Mouse (Mus musculus) hindbrain, embryonic 16.5 days (tissue): Measurements from ENCODE around the gene Tysnd1. TPM values are rescaled to one million over a fixed set of nuclear protein-coding genes. Genes with fewer than 3 reads are reported as not detected.

ENCODE experiments used
- ATAC-seq: fragments of 200-750 bp; cut with Nextera tagmentation; 2 replicates; pipeline ENCODE4 v1.8.0; 2017; ENCODE audit warnings: moderate TSS enrichment, moderate library complexity
- H3K27ac ChIP-seq: fragments of 300-500 bp; sonication (generic); 2 replicates; pipeline ENCODE4 v1.5.1; 2014; ENCODE audit warnings: low read depth, mild to moderate bottlenecking, control low read depth, low read length, moderate library complexity
- H3K27me3 ChIP-seq: fragments of 300-500 bp; sonication (generic); replicated peaks from 2 replicates; pipeline ENCODE4 v1.6.1; 2014; ENCODE audit warnings: low read length; ENCODE audit not compliant: control insufficient read depth, insufficient read depth
- H3K36me3 ChIP-seq: fragments of 300-500 bp; sonication (generic); 2 replicates; pipeline ENCODE4 v1.6.1; 2014; ENCODE audit warnings: mild to moderate bottlenecking, low read length, moderate library complexity, mixed read lengths; ENCODE audit not compliant: control insufficient read depth, insufficient read depth
- H3K4me1 ChIP-seq: fragments of 300-500 bp; sonication (generic); 2 replicates; pipeline ENCODE4 v1.6.1; 2014; ENCODE audit warnings: low read depth, low read length; ENCODE audit not compliant: control insufficient read depth, insufficient read depth
- H3K4me2 ChIP-seq: fragments of 300-500 bp; sonication (generic); 2 replicates; pipeline ENCODE4 v1.6.1; 2014; ENCODE audit warnings: mild to moderate bottlenecking, low read length, control low read depth, moderate library complexity
- H3K4me3 ChIP-seq: fragments of 300-500 bp; sonication (generic); 2 replicates; pipeline ENCODE4 v1.5.1; 2014; ENCODE audit warnings: mild to moderate bottlenecking, low read length, control low read depth, moderate library complexity
- H3K9ac ChIP-seq: fragments of 300-500 bp; sonication (generic); 2 replicates; pipeline ENCODE4 v1.6.1; 2014; ENCODE audit warnings: low read depth, mild to moderate bottlenecking, control low read depth, low read length, moderate library complexity
- H3K9me3 ChIP-seq: fragments of 300-500 bp; sonication (generic); 2 replicates; pipeline ENCODE4 v1.6.1; 2014; ENCODE audit warnings: mild to moderate bottlenecking, low read length, moderate library complexity; ENCODE audit not compliant: control insufficient read depth
- WGBS: fragments of 180-500 bp; shearing (Covaris S2); extraction: QIAGEN DNeasy Blood & Tissue Kit; methylation state at CpG from one replicate; pipeline ENCODE4 v1.1.7; 2014; 5-methylcytosine and 5-hydroxymethylcytosine counted together
- polyA plus RNA-seq: library from polyadenylated mRNA; unstranded; fragments of >200 nt; fragmentation: Nextera tagmentation; extraction: Ambion mirVana; gene quantifications from 2 replicates; pipeline ENCODE4 v1.2.1, GENCODE M21; 2015

The Tysnd1 gene
- polyA plus RNA-seq, 1 experiment from 2014 or later, result 24.5 TPM

DNA sequence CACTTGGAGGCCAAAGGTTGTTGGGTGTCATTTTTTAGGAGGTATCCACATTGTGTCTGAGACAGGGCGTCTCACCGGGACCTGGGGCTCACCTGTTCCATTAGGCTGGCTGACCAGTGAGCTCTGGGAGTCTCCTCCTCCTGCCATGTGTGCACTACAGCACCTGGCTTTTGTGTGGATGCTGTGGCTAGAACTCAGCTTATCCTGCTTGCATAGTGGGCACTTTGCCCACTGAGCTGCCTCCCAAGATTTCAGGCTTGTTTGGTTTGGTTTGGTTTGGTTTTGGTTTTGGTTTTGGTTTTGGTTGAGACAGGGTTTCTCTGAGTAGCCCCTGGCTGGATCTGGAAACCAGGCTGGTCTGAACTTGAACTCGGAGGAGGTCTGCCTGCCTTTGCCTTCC is 26.9 kb downstream of the Tysnd1 start:
- WGBS, result 85% methylated on average over 3 of the region's 3 CpGs

GRCm38 (mm10) chr10:61723271-61723670 is 28.0 kb downstream of the Tysnd1 start:
- Histone ChIP-seq H3K4me3 (no peak overlapping the region), H3K9ac (no peak overlapping the region), H3K27me3 (no peaks in the 10 kb centered on the region), H3K27ac (no peak overlapping the region), H3K4me1 (no peaks in the 10 kb centered on the region), H3K4me2 (no peak overlapping the region), H3K9me3 (no peaks in the 10 kb centered on the region), H3K36me3 (no peaks in the 10 kb centered on the region)
- ATAC-seq, result no peak
- WGBS, result 76% methylated on average over 6 of the region's 6 CpGs

More for the DNA sequence above, 26.9 kb downstream of the Tysnd1 start:
- H3K27me3 ChIP-seq, result no peaks in the 10 kb centered on the region
- H3K9ac ChIP-seq, result no peak overlapping the region
- H3K36me3 ChIP-seq, result no peaks in the 10 kb centered on the region
- H3K4me1 ChIP-seq, result no peaks in the 10 kb centered on the region
- H3K27ac ChIP-seq, result no peak overlapping the region
- H3K9me3 ChIP-seq, result no peaks in the 10 kb centered on the region
- no peak overlapping the region for H3K4me3 ChIP-seq
- no peak for ATAC-seq
- H3K4me2 ChIP-seq, result no peak overlapping the region

DNA sequence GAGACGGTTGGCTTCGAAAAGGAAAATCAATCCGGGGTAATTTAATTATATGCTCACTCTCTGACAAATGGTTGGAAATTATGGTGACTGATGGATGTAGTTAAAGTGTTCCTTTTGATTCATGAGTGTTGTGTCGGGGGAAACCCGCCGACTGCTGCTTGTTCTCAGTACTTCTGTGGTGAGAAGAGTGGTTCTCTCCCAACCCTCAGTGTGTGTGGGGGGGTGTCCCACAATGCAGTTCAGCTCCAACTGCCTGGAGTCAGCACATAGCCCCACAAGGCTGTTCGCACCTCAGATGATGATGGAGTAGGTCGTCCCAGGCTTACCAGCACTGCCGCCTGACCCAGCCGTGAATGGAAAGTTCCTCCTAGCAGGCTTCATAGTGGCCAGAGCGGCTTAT is 33.9 kb downstream of the Tysnd1 start:
- H3K27me3 ChIP-seq, result no peaks in the 10 kb centered on the region
- WGBS, result 73% methylated on average over 11 of the region's 11 CpGs
- no peak for ATAC-seq
- H3K27ac ChIP-seq, result no peak overlapping the region
- no peak overlapping the region for H3K4me3 ChIP-seq
- no peaks in the 10 kb centered on the region for H3K9me3 ChIP-seq
- no peaks in the 10 kb centered on the region for H3K4me1 ChIP-seq
- H3K36me3 ChIP-seq, result peaks cover 2% of the 10 kb centered on the region; the same call in 1 of the 2 replicates
- no peak overlapping the region for H3K4me2 ChIP-seq
- no peak overlapping the region for H3K9ac ChIP-seq

- Histone ChIP-seq H3K4me2 (no peak overlapping the region), H3K9ac (no peak overlapping the region), H3K4me1 (no peaks in the 10 kb centered on the region), H3K27ac (no peak overlapping the region), H3K4me3 (no peak overlapping the region), H3K36me3 (peaks cover 2% of the 10 kb centered on the region; the same call in 1 of the 2 replicates), H3K9me3 (no peaks in the 10 kb centered on the region), H3K27me3 (no peaks in the 10 kb centered on the region)
- 98% methylated on average over 6 of the region's 6 CpGs for WGBS
- no peak for ATAC-seq
Observed at GRCm38 (mm10) chr10:61730171-61730570, 34.9 kb downstream of the Tysnd1 start.

DNA sequence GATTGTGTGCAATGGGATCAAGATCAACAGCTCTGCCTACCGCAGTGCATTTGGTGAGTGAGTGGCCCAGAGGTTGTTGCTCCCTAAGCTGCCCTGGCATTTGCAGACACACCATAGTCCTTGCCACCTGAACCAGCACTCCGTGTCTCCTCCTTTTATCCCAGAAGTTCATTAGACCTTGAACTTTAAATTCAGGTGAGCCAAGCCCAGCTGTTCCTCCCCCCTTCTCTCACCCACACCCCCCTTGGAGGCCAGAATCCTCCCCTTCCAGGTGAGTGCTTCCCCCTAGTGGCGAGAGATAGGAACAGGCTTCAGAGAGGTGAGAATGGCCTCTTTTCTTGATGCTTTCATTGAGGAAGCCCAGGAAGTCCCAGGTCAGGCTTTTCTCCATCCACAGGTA is 39.1 kb downstream of the Tysnd1 start:
- no peak overlapping the region for H3K4me3 ChIP-seq
- WGBS, result 46% methylated on average over 3 of the region's 3 CpGs
- H3K9me3 ChIP-seq, result no peaks in the 10 kb centered on the region

GRCm38 (mm10) chr10:61736671-61737078 is 41.4 kb downstream of the Tysnd1 start:
- 0 out of 2 replicates have a peak, but pooled peaks have one; percentile 41 for ATAC-seq
- peaks cover 22% of the 10 kb centered on the region for H3K36me3 ChIP-seq
- H3K9me3 ChIP-seq, result no peaks in the 10 kb centered on the region
- peak overlapping the region; percentile 54; the same call in 1 of the 2 replicates for H3K27ac ChIP-seq
- WGBS, result 75% methylated on average over 10 of the region's 10 CpGs
- H3K27me3 ChIP-seq, result no peaks in the 10 kb centered on the region
- H3K4me3 ChIP-seq, result no peak overlapping the region
- no peak overlapping the region for H3K9ac ChIP-seq
- H3K4me2 ChIP-seq, result no peak overlapping the region
- H3K4me1 ChIP-seq, result no peaks in the 10 kb centered on the region

More for the DNA sequence above, 39.1 kb downstream of the Tysnd1 start:
- Histone ChIP-seq H3K27me3 (no peaks in the 10 kb centered on the region), H3K36me3 (peaks cover 11% of the 10 kb centered on the region; the same call in 1 of the 2 replicates), H3K9ac (no peak overlapping the region), H3K27ac (no peak overlapping the region), H3K4me1 (no peaks in the 10 kb centered on the region), H3K4me2 (no peak overlapping the region)
- ATAC-seq, result no peak

DNA sequence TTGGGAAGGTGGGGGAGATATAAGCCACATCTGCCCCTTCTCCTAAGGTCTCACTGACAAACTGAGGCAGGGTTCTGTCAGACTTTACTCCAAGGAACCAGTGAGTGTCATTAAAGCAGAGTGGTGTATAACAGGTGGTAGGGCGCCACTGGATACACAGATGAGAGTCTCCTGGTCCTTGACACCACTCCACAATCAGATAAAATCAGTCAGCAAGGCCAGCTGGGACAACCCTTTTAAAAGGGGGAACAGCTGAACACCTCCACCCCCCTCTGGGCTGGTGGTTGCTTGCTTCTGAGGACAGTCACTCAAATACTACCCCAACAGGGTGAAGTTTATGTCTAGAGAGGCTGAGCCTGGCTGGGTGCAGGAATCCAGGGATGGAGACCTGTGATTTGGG is 42.2 kb downstream of the Tysnd1 start:
- Histone ChIP-seq H3K9me3 (no peaks in the 10 kb centered on the region), H3K27ac (no peak overlapping the region), H3K4me3 (no peak overlapping the region), H3K9ac (no peak overlapping the region), H3K4me2 (no peak overlapping the region), H3K27me3 (no peaks in the 10 kb centered on the region), H3K36me3 (peaks cover 25% of the 10 kb centered on the region), H3K4me1 (no peaks in the 10 kb centered on the region)
- 94% methylated on average over 1 of the region's 1 CpGs for WGBS
- no peak for ATAC-seq

DNA sequence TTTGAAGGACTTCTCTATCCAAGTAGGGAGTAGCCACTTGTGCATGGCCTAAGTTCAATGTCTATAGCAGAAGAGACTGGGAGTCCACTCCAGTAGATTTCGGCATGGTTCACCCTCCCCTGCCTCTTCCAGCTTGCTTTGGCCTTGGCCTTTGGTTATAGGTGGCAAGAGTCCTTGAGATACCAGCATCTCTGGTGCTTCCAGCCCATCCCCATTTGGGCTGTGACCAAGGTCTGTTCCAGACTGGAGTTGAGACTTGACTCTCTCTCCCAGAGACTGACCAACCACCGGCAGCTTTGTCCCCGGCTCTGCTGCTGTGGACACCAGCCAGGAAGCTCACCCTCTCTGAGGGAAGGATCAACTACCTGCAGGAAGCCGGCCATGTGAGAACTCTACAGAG is 42.8 kb downstream of the Tysnd1 start:
- ATAC-seq, result no peak
- Histone ChIP-seq H3K9me3 (no peaks in the 10 kb centered on the region), H3K27me3 (no peaks in the 10 kb centered on the region), H3K4me1 (no peaks in the 10 kb centered on the region), H3K9ac (no peak overlapping the region), H3K27ac (no peak overlapping the region), H3K36me3 (peaks cover 30% of the 10 kb centered on the region), H3K4me3 (no peak overlapping the region), H3K4me2 (no peak overlapping the region)
- WGBS, result 92% methylated on average over 4 of the region's 4 CpGs

DNA sequence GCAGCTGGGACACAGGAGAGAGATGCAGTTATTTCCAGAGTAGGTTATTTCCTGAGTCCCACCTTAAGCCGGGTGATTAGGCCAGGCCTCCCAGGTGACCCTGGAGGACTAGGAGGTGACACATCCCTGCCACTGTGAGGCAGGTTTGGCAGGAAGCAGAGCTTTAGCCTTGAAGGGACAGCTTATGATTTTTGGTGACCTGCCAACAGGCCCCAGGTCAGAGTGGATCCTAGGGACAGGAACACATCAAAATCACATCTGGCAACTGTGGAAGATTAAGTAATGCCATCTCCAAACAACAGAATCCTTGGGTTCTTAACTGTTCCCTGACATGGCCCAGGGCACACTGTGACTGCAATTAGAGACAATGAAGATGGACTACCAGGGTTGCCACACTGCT is 46.0 kb downstream of the Tysnd1 start:
- Histone ChIP-seq H3K27ac (no peak overlapping the region), H3K4me2 (no peak overlapping the region), H3K4me3 (no peak overlapping the region), H3K9me3 (peaks cover 4% of the 10 kb centered on the region; the same call in 1 of the 2 replicates), H3K4me1 (no peaks in the 10 kb centered on the region), H3K36me3 (peaks cover 56% of the 10 kb centered on the region), H3K9ac (no peak overlapping the region), H3K27me3 (no peaks in the 10 kb centered on the region)
- ATAC-seq, result no peak
- WGBS, result 77% methylated on average over 1 of the region's 1 CpGs

- no peak overlapping the region for H3K4me2 ChIP-seq
- H3K9ac ChIP-seq, result no peak overlapping the region
- 93% methylated on average over 4 of the region's 4 CpGs for WGBS
- no peaks in the 10 kb centered on the region for H3K4me1 ChIP-seq
- peaks cover 61% of the 10 kb centered on the region for H3K36me3 ChIP-seq
- ATAC-seq, result no peak
- no peaks in the 10 kb centered on the region for H3K27me3 ChIP-seq
- H3K9me3 ChIP-seq, result peaks cover 4% of the 10 kb centered on the region; the same call in 1 of the 2 replicates
- H3K27ac ChIP-seq, result no peak overlapping the region
- H3K4me3 ChIP-seq, result no peak overlapping the region
Observed at GRCm38 (mm10) chr10:61741873-61742272, 46.6 kb downstream of the Tysnd1 start.
